Mouse (Mus musculus) hindbrain, embryonic 16.5 days (tissue): ENCODE data around the gene Lmo4. TPM values are rescaled to one million over a fixed set of nuclear protein-coding genes. Genes with fewer than 3 reads are reported as not detected.

Experiments
- ATAC-seq: fragments of 200-750 bp; cut with Nextera tagmentation; 2 replicates; pipeline ENCODE4 v1.8.0; 2017; ENCODE audit warnings: moderate TSS enrichment, moderate library complexity
- H3K27ac ChIP-seq: fragments of 300-500 bp; sonication (generic); 2 replicates; pipeline ENCODE4 v1.5.1; 2014; ENCODE audit warnings: low read depth, mild to moderate bottlenecking, control low read depth, low read length, moderate library complexity
- H3K27me3 ChIP-seq: fragments of 300-500 bp; sonication (generic); replicated peaks from 2 replicates; pipeline ENCODE4 v1.6.1; 2014; ENCODE audit warnings: low read length; ENCODE audit not compliant: control insufficient read depth, insufficient read depth
- H3K36me3 ChIP-seq: fragments of 300-500 bp; sonication (generic); 2 replicates; pipeline ENCODE4 v1.6.1; 2014; ENCODE audit warnings: mild to moderate bottlenecking, low read length, moderate library complexity, mixed read lengths; ENCODE audit not compliant: control insufficient read depth, insufficient read depth
- H3K4me1 ChIP-seq: fragments of 300-500 bp; sonication (generic); 2 replicates; pipeline ENCODE4 v1.6.1; 2014; ENCODE audit warnings: low read depth, low read length; ENCODE audit not compliant: control insufficient read depth, insufficient read depth
- H3K4me2 ChIP-seq: fragments of 300-500 bp; sonication (generic); 2 replicates; pipeline ENCODE4 v1.6.1; 2014; ENCODE audit warnings: mild to moderate bottlenecking, low read length, control low read depth, moderate library complexity
- H3K4me3 ChIP-seq: fragments of 300-500 bp; sonication (generic); 2 replicates; pipeline ENCODE4 v1.5.1; 2014; ENCODE audit warnings: mild to moderate bottlenecking, low read length, control low read depth, moderate library complexity
- H3K9ac ChIP-seq: fragments of 300-500 bp; sonication (generic); 2 replicates; pipeline ENCODE4 v1.6.1; 2014; ENCODE audit warnings: low read depth, mild to moderate bottlenecking, control low read depth, low read length, moderate library complexity
- H3K9me3 ChIP-seq: fragments of 300-500 bp; sonication (generic); 2 replicates; pipeline ENCODE4 v1.6.1; 2014; ENCODE audit warnings: mild to moderate bottlenecking, low read length, moderate library complexity; ENCODE audit not compliant: control insufficient read depth
- WGBS: fragments of 180-500 bp; shearing (Covaris S2); extraction: QIAGEN DNeasy Blood & Tissue Kit; methylation state at CpG from one replicate; pipeline ENCODE4 v1.1.7; 2014; 5-methylcytosine and 5-hydroxymethylcytosine counted together
- polyA plus RNA-seq: library from polyadenylated mRNA; unstranded; fragments of >200 nt; fragmentation: Nextera tagmentation; extraction: Ambion mirVana; gene quantifications from 2 replicates; pipeline ENCODE4 v1.2.1, GENCODE M21; 2015

Lmo4 gene
- polyA plus RNA-seq, 1 experiment from 2014 or later, result 159 TPM

DNA sequence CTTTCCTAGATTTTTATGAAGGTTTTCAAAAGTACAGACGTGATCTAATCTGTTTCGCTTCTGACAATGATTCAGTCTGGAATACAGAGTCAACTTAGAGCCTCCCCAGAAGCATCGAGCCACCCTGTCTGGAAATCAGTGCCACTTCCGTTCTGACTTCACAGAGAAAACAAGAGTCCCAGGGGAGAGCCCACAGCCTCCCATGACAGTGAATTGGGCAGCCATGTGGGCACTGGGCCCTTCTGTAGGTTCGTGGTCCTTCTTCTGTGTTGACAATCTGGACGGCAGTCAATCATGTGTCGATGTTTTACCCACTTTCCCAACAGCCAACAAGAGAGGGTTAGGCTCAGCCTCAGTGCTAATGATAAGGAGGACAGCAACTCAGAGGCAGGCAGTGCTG, 26.4 kb upstream of the Lmo4 start:
- no peak overlapping the region for H3K4me3 ChIP-seq
- no peaks in the 10 kb centered on the region for H3K36me3 ChIP-seq
- no peak overlapping the region for H3K4me2 ChIP-seq
- H3K4me1 ChIP-seq, result no peaks in the 10 kb centered on the region
- no peaks in the 10 kb centered on the region for H3K27me3 ChIP-seq
- WGBS, result 85% methylated on average over 7 of the region's 7 CpGs
- no peak for ATAC-seq
- H3K27ac ChIP-seq, result no peak overlapping the region
- H3K9ac ChIP-seq, result no peak overlapping the region
- H3K9me3 ChIP-seq, result no peaks in the 10 kb centered on the region

- Histone ChIP-seq H3K27me3 (no peaks in the 10 kb centered on the region), H3K4me3 (no peak overlapping the region), H3K4me2 (no peak overlapping the region), H3K9me3 (no peaks in the 10 kb centered on the region), H3K4me1 (no peaks in the 10 kb centered on the region), H3K36me3 (no peaks in the 10 kb centered on the region), H3K9ac (no peak overlapping the region), H3K27ac (no peak overlapping the region)
- 80% methylated on average over 9 of the region's 9 CpGs for WGBS
- no peak for ATAC-seq
Observed at GRCm38 (mm10) chr3:144230016-144230415, 25.0 kb upstream of the Lmo4 start.

DNA sequence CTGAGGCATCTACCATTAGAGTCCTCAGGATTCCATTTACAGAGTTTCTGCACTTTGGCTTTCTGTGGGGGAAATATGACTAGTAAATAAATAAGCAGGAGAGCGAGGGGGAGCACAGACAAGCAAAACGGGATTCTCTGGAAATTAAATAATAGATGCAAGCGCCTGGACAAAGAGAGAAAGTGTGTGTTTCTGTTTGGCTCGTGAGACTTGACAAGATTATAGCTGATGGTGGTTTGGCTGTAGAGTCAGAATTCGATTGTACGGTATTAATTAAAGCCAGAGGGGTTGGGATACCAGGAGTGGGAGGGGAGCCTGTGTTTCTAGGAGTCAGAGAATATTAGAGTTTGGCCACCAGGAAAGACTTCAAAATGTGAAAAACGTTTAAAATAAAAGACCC, 24.3 kb upstream of the Lmo4 start:
- no peak overlapping the region for H3K4me2 ChIP-seq
- no peaks in the 10 kb centered on the region for H3K9me3 ChIP-seq
- ATAC-seq, result no peak
- H3K4me1 ChIP-seq, result no peaks in the 10 kb centered on the region
- H3K27ac ChIP-seq, result no peak overlapping the region
- no peak overlapping the region for H3K4me3 ChIP-seq
- no peaks in the 10 kb centered on the region for H3K27me3 ChIP-seq
- no peak overlapping the region for H3K9ac ChIP-seq
- 55% methylated on average over 7 of the region's 7 CpGs for WGBS
- no peaks in the 10 kb centered on the region for H3K36me3 ChIP-seq

DNA sequence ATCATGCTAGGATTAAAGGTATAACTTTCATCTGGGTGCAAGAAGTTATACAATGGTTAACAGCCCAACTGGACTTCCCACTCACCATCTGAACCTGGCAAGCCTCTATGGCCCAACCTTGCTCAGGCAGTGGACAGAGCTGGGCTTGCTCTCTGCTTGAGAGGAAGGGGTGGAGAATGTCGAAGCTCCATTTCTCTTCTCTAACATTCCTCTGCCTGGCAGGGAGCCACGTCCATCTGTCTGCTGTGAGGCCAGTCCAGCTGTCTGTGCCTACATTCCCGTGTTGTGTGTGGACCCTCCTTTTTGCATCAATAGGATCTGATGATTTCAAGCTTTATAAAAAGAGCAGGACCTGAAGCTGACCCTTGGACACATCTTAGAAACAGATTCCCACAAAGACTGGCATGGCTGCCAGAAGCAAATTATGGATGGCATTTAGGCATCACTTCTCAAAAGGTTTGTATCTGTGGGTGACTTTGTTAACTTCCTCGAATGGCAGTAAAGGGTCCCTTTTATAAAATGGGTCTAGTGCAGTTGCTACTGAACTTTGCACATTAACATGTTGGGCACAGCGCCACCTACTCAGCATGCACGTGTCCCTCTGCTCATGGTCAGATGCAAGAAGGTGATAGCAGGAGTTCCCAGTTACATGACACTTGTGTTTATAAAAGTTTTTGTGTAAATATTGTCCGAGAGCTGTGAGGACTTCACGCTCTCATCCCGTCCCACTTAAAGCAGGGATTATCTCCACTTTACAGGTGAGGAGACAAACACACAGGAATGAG, 20.6 kb upstream of the Lmo4 start:
- Histone ChIP-seq H3K4me3 (no peak overlapping the region), H3K36me3 (no peaks in the 10 kb centered on the region), H3K4me1 (no peaks in the 10 kb centered on the region), H3K27me3 (no peaks in the 10 kb centered on the region), H3K27ac (no peak overlapping the region), H3K9ac (no peak overlapping the region), H3K4me2 (no peak overlapping the region), H3K9me3 (no peaks in the 10 kb centered on the region)
- WGBS, result 61% methylated on average over 9 of the region's 9 CpGs
- ATAC-seq, result no peak

- 50% methylated on average over 7 of the region's 7 CpGs for WGBS
- Histone ChIP-seq H3K4me3 (no peak overlapping the region), H3K27me3 (no peaks in the 10 kb centered on the region)
Observed at GRCm38 (mm10) chr3:144224594-144224993, 19.6 kb upstream of the Lmo4 start.

GRCm38 (mm10) chr3:144223377-144224105, 18.5 kb upstream of the Lmo4 start:
- H3K27ac ChIP-seq, result no peak overlapping the region
- no peaks in the 10 kb centered on the region for H3K4me1 ChIP-seq
- H3K27me3 ChIP-seq, result no peaks in the 10 kb centered on the region
- no peak for ATAC-seq
- no peak overlapping the region for H3K4me3 ChIP-seq
- H3K36me3 ChIP-seq, result no peaks in the 10 kb centered on the region
- WGBS, result 68% methylated on average over 20 of the region's 20 CpGs
- no peaks in the 10 kb centered on the region for H3K9me3 ChIP-seq
- no peak overlapping the region for H3K9ac ChIP-seq
- no peak overlapping the region for H3K4me2 ChIP-seq

More at GRCm38 (mm10) chr3:144224594-144224993, 19.6 kb upstream of the Lmo4 start:
- Histone ChIP-seq H3K9me3 (no peaks in the 10 kb centered on the region), H3K4me1 (no peaks in the 10 kb centered on the region), H3K9ac (no peak overlapping the region), H3K27ac (no peak overlapping the region), H3K36me3 (no peaks in the 10 kb centered on the region), H3K4me2 (no peak overlapping the region)
- ATAC-seq, result no peak

DNA sequence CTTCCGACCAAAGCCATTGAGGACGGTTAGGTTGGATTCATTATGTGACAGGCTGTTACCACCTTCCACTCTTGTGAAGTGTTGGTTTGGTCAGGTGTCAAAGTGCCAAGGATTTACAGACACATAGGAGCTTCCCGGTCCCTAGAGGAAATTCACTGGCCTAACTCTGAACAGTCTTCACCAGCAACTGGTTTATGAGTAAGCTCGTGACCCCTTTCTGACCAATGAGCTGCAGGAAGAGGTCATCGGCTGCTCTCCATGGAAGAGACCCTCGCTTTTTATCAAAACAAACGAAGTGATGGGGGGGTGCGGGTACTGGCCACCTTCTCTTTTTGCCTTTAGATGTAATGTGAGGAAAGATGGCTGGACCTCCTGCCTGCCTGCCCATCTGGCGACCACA, 17.4 kb upstream of the Lmo4 start:
- Histone ChIP-seq H3K4me3 (no peak overlapping the region), H3K36me3 (no peaks in the 10 kb centered on the region), H3K9ac (no peak overlapping the region), H3K9me3 (no peaks in the 10 kb centered on the region), H3K4me1 (no peaks in the 10 kb centered on the region), H3K4me2 (no peak overlapping the region), H3K27ac (no peak overlapping the region), H3K27me3 (no peaks in the 10 kb centered on the region)
- ATAC-seq, result no peak
- 87% methylated on average over 9 of the region's 9 CpGs for WGBS

- 45% methylated on average over 5 of the region's 5 CpGs for WGBS
- H3K27ac ChIP-seq, result no peak overlapping the region
- peaks cover 4% of the 10 kb centered on the region; the same call in 1 of the 2 replicates for H3K4me1 ChIP-seq
- H3K36me3 ChIP-seq, result no peaks in the 10 kb centered on the region
- no peaks in the 10 kb centered on the region for H3K27me3 ChIP-seq
- H3K9ac ChIP-seq, result no peak overlapping the region
- H3K9me3 ChIP-seq, result no peaks in the 10 kb centered on the region
- H3K4me3 ChIP-seq, result no peak overlapping the region
- no peak overlapping the region for H3K4me2 ChIP-seq
- ATAC-seq, result no peak
Observed at GRCm38 (mm10) chr3:144207498-144207897, 2.5 kb upstream of the Lmo4 start.

- H3K4me3 ChIP-seq, result no peak overlapping the region
- H3K36me3 ChIP-seq, result no peaks in the 10 kb centered on the region
- peaks cover 4% of the 10 kb centered on the region for H3K4me1 ChIP-seq
- H3K4me2 ChIP-seq, result no peak overlapping the region
- 89% methylated on average over 1 of the region's 1 CpGs for WGBS
- H3K27me3 ChIP-seq, result no peaks in the 10 kb centered on the region
- no peaks in the 10 kb centered on the region for H3K9me3 ChIP-seq
- H3K27ac ChIP-seq, result no peak overlapping the region
- H3K9ac ChIP-seq, result no peak overlapping the region
- ATAC-seq, result no peak
Observed at GRCm38 (mm10) chr3:144206942-144207341, 1.9 kb upstream of the Lmo4 start.
